Mouse (Mus musculus): Measurements from ENCODE around the gene Golga2. TPM values are rescaled to one million over a fixed set of nuclear protein-coding genes. Genes with fewer than 3 reads are reported as not detected.

Golga2 gene
- polyA plus RNA-seq, 1 experiment: 39.3 TPM

DNA sequence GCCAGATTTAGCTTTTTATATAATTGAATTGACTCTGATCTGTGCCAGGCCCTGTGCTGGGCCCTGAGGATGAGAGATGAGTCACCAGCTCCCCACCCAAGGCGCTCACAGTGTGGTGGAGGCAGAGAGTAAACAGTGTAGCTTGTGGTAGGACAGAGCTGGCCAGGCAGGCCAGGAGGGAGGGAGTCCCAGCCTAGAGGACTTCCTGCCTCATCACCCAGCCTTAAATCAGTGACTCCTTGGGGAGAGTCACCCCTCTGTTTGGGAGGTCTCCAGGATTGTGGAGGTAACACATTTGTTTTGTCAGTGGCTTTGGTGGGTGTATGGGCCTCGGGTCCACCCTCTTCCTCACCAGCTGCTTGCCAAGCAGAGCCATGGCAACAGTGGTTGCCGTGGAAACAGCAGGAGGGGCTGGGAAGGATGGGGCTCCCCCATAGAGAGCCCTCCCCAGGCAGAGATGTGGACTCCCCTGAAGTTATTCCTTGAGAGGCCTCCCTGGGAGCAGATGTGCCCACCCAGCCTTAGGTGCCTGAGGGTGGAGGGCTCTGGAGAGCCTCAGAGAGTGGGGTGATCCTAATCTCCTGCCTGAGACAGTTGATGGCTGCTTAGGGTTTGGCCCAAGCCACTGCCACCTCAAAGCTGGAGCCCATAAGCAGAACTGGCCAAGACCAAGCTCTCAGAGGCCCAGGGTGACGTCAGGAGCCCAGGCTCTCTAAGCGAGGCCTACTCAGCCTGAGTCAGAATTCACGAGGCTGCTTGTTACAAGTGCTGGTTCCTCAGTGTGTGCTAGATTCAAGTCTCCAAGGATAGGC lies 55.6 kb downstream of the Golga2 start:
- no peaks in the 10 kb centered on the region for H3K36me3 ChIP-seq (ENCODE audit: control insufficient read depth, insufficient read depth, low read length, poor library complexity, severe bottlenecking)
- no peak overlapping the region for H3K9ac ChIP-seq (ENCODE audit: low read depth, poor library complexity, severe bottlenecking)
- no peak overlapping the region for H3K27ac ChIP-seq (ENCODE audit: insufficient read depth, low read length)

DNA sequence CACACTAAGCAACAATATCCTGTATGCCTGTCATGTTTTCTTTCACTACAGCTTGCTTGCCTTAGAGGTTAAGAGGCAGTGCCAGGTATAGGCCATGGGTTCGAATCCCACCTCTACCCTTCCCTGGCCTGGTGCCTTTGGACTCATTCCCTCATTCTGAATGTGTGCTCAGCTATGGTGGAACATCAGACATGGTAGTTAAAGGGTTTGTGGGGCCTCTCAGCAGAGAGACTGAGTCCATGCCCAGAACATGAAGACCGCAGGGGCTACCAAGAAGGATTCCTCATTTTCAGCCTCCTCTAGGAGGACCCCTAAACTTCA lies 56.1 kb downstream of the Golga2 start:
- Histone ChIP-seq H3K9ac (ENCODE audit: low read depth, poor library complexity, severe bottlenecking) (no peak overlapping the region), H3K4me1 (ENCODE audit: control insufficient read depth, insufficient read depth, low read length) (peaks cover 3% of the 10 kb centered on the region), H3K9me3 (replicated peaks; ENCODE audit: control insufficient read depth, insufficient read depth, low read length, poor library complexity, severe bottlenecking) (no peaks in the 10 kb centered on the region), H3K27me3 (ENCODE audit: control insufficient read depth, insufficient read depth, low read length, poor library complexity, severe bottlenecking) (no peaks in the 10 kb centered on the region), H3K4me3 (ENCODE audit: low read depth, low read length) (no peak overlapping the region), H3K36me3 (ENCODE audit: control insufficient read depth, insufficient read depth, low read length, poor library complexity, severe bottlenecking) (no peaks in the 10 kb centered on the region), H3K27ac (ENCODE audit: insufficient read depth, low read length) (no peak overlapping the region)
- no peak for TF ChIP-seq POLR2A (IDR thresholded peaks at IDR 0.05; ENCODE audit: insufficient read depth, low read length)
- no peak for TF ChIP-seq EP300 (IDR thresholded peaks at IDR 0.05; ENCODE audit: insufficient read depth, low read depth, low read length)
- no peak for TF ChIP-seq CTCF (IDR thresholded peaks at IDR 0.05; ENCODE audit: low read depth, low read length)

More for the DNA sequence above, 55.6 kb downstream of the Golga2 start:
- Histone ChIP-seq H3K27me3 (ENCODE audit: control insufficient read depth, insufficient read depth, low read length, poor library complexity, severe bottlenecking) (no peaks in the 10 kb centered on the region), H3K4me1 (ENCODE audit: control insufficient read depth, insufficient read depth, low read length) (no peaks in the 10 kb centered on the region), H3K9me3 (replicated peaks; ENCODE audit: control insufficient read depth, insufficient read depth, low read length, poor library complexity, severe bottlenecking) (no peaks in the 10 kb centered on the region), H3K4me3 (ENCODE audit: low read depth, low read length) (no peak overlapping the region)
- TF ChIP-seq POLR2A (IDR thresholded peaks at IDR 0.05; ENCODE audit: insufficient read depth, low read length): no peak
- TF ChIP-seq CTCF (IDR thresholded peaks at IDR 0.05; ENCODE audit: low read depth, low read length): no peak
- no peak for TF ChIP-seq EP300 (IDR thresholded peaks at IDR 0.05; ENCODE audit: insufficient read depth, low read depth, low read length)

GRCm38 (mm10) chr2:32344056-32344455 lies 56.9 kb downstream of the Golga2 start:
- H3K9ac ChIP-seq (ENCODE audit: low read depth, poor library complexity, severe bottlenecking): no peak overlapping the region
- H3K4me1 ChIP-seq (ENCODE audit: control insufficient read depth, insufficient read depth, low read length): peaks cover 9% of the 10 kb centered on the region
- no peaks in the 10 kb centered on the region for H3K9me3 ChIP-seq (replicated peaks; ENCODE audit: control insufficient read depth, insufficient read depth, low read length, poor library complexity, severe bottlenecking)
- H3K4me3 ChIP-seq (ENCODE audit: low read depth, low read length): no peak overlapping the region
- H3K36me3 ChIP-seq (ENCODE audit: control insufficient read depth, insufficient read depth, low read length, poor library complexity, severe bottlenecking): no peaks in the 10 kb centered on the region
- H3K27me3 ChIP-seq (ENCODE audit: control insufficient read depth, insufficient read depth, low read length, poor library complexity, severe bottlenecking): no peaks in the 10 kb centered on the region
- no peak overlapping the region for H3K27ac ChIP-seq (ENCODE audit: insufficient read depth, low read length)
- no peak for TF ChIP-seq EP300 (IDR thresholded peaks at IDR 0.05; ENCODE audit: insufficient read depth, low read depth, low read length)
- TF ChIP-seq POLR2A (IDR thresholded peaks at IDR 0.05; ENCODE audit: insufficient read depth, low read length): no peak
- no peak for TF ChIP-seq CTCF (IDR thresholded peaks at IDR 0.05; ENCODE audit: low read depth, low read length)

- no peak overlapping the region for H3K4me3 ChIP-seq (ENCODE audit: low read depth, low read length)
- TF ChIP-seq CTCF (IDR thresholded peaks at IDR 0.05; ENCODE audit: low read depth, low read length): no peak
- TF ChIP-seq POLR2A (IDR thresholded peaks at IDR 0.05; ENCODE audit: insufficient read depth, low read length): no peak
- TF ChIP-seq EP300 (IDR thresholded peaks at IDR 0.05; ENCODE audit: insufficient read depth, low read depth, low read length): no peak
- no peak overlapping the region for H3K27ac ChIP-seq (ENCODE audit: insufficient read depth, low read length)
- no peaks in the 10 kb centered on the region for H3K27me3 ChIP-seq (ENCODE audit: control insufficient read depth, insufficient read depth, low read length, poor library complexity, severe bottlenecking)
- no peaks in the 10 kb centered on the region for H3K9me3 ChIP-seq (replicated peaks; ENCODE audit: control insufficient read depth, insufficient read depth, low read length, poor library complexity, severe bottlenecking)
- H3K36me3 ChIP-seq (ENCODE audit: control insufficient read depth, insufficient read depth, low read length, poor library complexity, severe bottlenecking): no peaks in the 10 kb centered on the region
- no peak overlapping the region for H3K9ac ChIP-seq (ENCODE audit: low read depth, poor library complexity, severe bottlenecking)
- H3K4me1 ChIP-seq (ENCODE audit: control insufficient read depth, insufficient read depth, low read length): peaks cover 12% of the 10 kb centered on the region
These were observed 57.6 kb downstream of the Golga2 start for GRCm38 (mm10) chr2:32344598-32345321.

GRCm38 (mm10) chr2:32347019-32347418 lies 59.8 kb downstream of the Golga2 start:
- no peak for TF ChIP-seq CTCF (IDR thresholded peaks at IDR 0.05; ENCODE audit: low read depth, low read length)
- TF ChIP-seq POLR2A (IDR thresholded peaks at IDR 0.05; ENCODE audit: insufficient read depth, low read length): no peak
- TF ChIP-seq EP300 (IDR thresholded peaks at IDR 0.05; ENCODE audit: insufficient read depth, low read depth, low read length): no peak
- no peaks in the 10 kb centered on the region for H3K36me3 ChIP-seq (ENCODE audit: control insufficient read depth, insufficient read depth, low read length, poor library complexity, severe bottlenecking)
- H3K4me1 ChIP-seq (ENCODE audit: control insufficient read depth, insufficient read depth, low read length): peaks cover 16% of the 10 kb centered on the region
- H3K4me3 ChIP-seq (ENCODE audit: low read depth, low read length): no peak overlapping the region
- H3K9ac ChIP-seq (ENCODE audit: low read depth, poor library complexity, severe bottlenecking): no peak overlapping the region
- no peaks in the 10 kb centered on the region for H3K27me3 ChIP-seq (ENCODE audit: control insufficient read depth, insufficient read depth, low read length, poor library complexity, severe bottlenecking)
- H3K9me3 ChIP-seq (replicated peaks; ENCODE audit: control insufficient read depth, insufficient read depth, low read length, poor library complexity, severe bottlenecking): no peaks in the 10 kb centered on the region
- H3K27ac ChIP-seq (ENCODE audit: insufficient read depth, low read length): no peak overlapping the region

DNA sequence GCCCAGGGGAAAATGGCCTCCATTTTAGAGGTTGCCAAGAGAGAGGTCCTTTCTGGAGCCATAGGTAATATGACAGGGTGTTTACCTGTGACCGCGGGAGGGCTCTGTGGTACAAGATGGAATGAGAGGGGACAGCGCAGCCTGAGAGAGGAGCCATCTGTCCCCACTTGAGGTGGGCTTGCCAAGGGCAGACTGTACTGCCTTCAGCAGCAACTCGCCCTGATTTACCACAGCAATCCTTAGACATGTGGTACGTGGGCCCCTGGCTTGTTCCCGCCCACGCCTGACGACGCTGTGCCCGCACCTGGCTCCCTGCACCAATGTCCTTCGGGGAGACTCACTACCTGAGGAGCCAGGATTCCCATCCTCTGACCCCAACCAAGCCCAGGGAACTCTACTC lies 61.1 kb downstream of the Golga2 start:
- Histone ChIP-seq H3K9ac (ENCODE audit: low read depth, poor library complexity, severe bottlenecking) (no peak overlapping the region), H3K9me3 (replicated peaks; ENCODE audit: control insufficient read depth, insufficient read depth, low read length, poor library complexity, severe bottlenecking) (no peaks in the 10 kb centered on the region), H3K36me3 (ENCODE audit: control insufficient read depth, insufficient read depth, low read length, poor library complexity, severe bottlenecking) (no peaks in the 10 kb centered on the region), H3K4me1 (ENCODE audit: control insufficient read depth, insufficient read depth, low read length) (peaks cover 16% of the 10 kb centered on the region), H3K4me3 (ENCODE audit: low read depth, low read length) (no peak overlapping the region; the same call in 1 of the 2 replicates), H3K27me3 (ENCODE audit: control insufficient read depth, insufficient read depth, low read length, poor library complexity, severe bottlenecking) (no peaks in the 10 kb centered on the region), H3K27ac (ENCODE audit: insufficient read depth, low read length) (no peak overlapping the region)
- TF ChIP-seq CTCF (IDR thresholded peaks at IDR 0.05; ENCODE audit: low read depth, low read length): no peak
- TF ChIP-seq EP300 (IDR thresholded peaks at IDR 0.05; ENCODE audit: insufficient read depth, low read depth, low read length): no peak
- TF ChIP-seq POLR2A (IDR thresholded peaks at IDR 0.05; ENCODE audit: insufficient read depth, low read length): no peak

Data from ES-Bruce4 (cell line).